Mouse (Mus musculus): ENCODE data around the gene Crat. TPM values are rescaled to one million over a fixed set of nuclear protein-coding genes. Genes with fewer than 3 reads are reported as not detected.
A peak's percentile ranks its signal among the peaks of the same experiment; 100 is the strongest.

Gene Crat
- total and polyA plus RNA-seq, 3 experiments: 16.1 to 44.4 (median 34.2) TPM

DNA sequence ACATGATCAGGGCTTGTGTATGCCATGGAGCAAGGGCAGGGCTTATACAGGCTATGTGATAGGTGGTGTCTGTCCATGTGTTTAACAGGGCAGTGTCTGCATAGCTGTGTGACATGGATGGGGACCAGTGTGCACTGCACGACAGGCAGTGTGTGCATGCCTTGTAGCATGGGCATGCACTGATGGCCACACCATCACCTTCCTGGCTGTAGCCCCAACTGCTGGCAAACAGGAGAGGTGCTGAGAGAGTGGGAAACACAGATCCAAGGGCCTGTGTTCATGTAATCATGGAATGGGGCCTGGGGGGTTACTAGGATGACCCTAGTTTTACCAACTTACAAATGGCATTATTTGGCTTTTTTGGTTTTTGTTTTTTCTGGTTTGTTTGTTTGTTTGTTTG, 11.7 kb downstream of the Crat start:
- H3K36me3 ChIP-seq (replicated peaks): peaks cover 98% of the 10 kb centered on the region
- no peak for ATAC-seq (ENCODE audit: extremely low read depth, insufficient number of reproducible peaks, low FRiP score, poor library complexity, severe bottlenecking)
- H3K4me1 ChIP-seq (ENCODE audit: insufficient read depth, low read depth, low read length): peaks cover 16% of the 10 kb centered on the region
- no peak for DNase-seq (ENCODE audit: low spot score)
- H3K9me3 ChIP-seq (replicated peaks): no peaks in the 10 kb centered on the region
- peak overlapping the region; percentile 1; the same call in 1 of the 2 replicates for H3K4me3 ChIP-seq (ENCODE audit: low read depth, low read length)
- H3K27me3 ChIP-seq (ENCODE audit: insufficient read depth, low read length): no peaks in the 10 kb centered on the region
- no peak for TF ChIP-seq POLR2AphosphoS5 (IDR thresholded peaks at IDR 0.05; ENCODE audit: insufficient replicate concordance, low read depth, low read length)
- no peak for TF ChIP-seq GATA1 (IDR thresholded peaks at IDR 0.05; ENCODE audit: borderline replicate concordance, low read length)
- TF ChIP-seq CTCF (IDR thresholded peaks at IDR 0.05; ENCODE audit: low read depth, low read length): no peak
- TF ChIP-seq TAL1 (conservative IDR thresholded peaks at IDR 0.05; ENCODE audit: low read depth, low read length): no peak
- TF ChIP-seq GATA2 (IDR thresholded peaks at IDR 0.05; ENCODE audit: borderline replicate concordance, low read depth, low read length): no peak

DNA sequence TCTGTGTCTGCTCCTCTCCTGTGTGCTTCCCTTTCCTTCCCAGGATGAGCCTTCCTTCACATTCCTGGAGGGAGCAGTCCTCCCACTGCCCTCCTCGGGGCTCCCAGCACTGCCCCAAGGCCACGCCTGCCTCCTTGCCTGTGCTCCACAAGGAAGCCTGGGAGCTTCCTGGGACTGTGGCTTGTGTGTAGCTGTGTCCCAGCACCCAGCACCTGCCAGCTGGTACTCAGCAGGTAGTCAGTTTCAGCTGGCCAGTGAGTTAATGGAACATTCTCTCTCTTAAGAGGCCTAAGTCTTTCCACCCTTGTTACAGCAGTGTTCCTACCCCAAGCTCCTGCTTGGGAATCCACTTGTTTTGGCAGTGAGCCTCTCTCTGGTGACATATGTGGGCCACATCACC, 12.8 kb downstream of the Crat start:
- ATAC-seq (ENCODE audit: extremely low read depth, insufficient number of reproducible peaks, low FRiP score, poor library complexity, severe bottlenecking) (no peak), DNase-seq (ENCODE audit: low spot score) (no peak)
- TF ChIP-seq CTCF (IDR thresholded peaks at IDR 0.05; ENCODE audit: low read depth, low read length) (no peak), POLR2AphosphoS5 (IDR thresholded peaks at IDR 0.05; ENCODE audit: insufficient replicate concordance, low read depth, low read length) (no peak), TAL1 (conservative IDR thresholded peaks at IDR 0.05; ENCODE audit: low read depth, low read length) (no peak), GATA2 (IDR thresholded peaks at IDR 0.05; ENCODE audit: borderline replicate concordance, low read depth, low read length) (no peak), GATA1 (IDR thresholded peaks at IDR 0.05; ENCODE audit: borderline replicate concordance, low read length) (no peak)
- Histone ChIP-seq H3K27me3 (ENCODE audit: insufficient read depth, low read length) (no peaks in the 10 kb centered on the region), H3K36me3 (replicated peaks) (peaks cover 98% of the 10 kb centered on the region), H3K4me1 (ENCODE audit: insufficient read depth, low read depth, low read length) (peaks cover 25% of the 10 kb centered on the region), H3K4me3 (ENCODE audit: low read depth, low read length) (no peak overlapping the region), H3K9me3 (replicated peaks) (no peaks in the 10 kb centered on the region)

DNA sequence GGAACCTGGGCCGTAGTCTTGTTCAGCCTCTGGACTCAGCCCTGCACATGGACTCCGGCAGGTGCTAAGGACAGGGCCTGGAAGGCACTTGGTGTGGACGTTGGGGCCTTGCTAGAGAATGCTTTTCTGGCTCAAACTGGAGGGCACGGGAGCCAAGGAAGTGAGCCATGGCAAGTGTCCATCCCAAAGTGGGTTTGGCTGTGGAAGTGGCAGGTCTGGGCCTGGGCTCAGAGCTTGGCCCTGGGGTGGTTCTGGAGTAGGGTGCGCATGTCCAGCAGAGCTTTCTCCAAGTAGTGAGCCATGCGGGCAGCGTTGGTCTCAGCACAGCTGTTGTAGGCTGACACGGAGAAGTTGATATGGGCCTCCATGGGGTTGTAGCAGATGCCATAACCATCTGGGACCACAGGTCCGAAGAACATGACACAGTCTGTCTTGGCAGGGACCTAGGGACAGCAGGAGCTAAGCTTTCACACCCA, 13.2 kb downstream of the Crat start:
- TF ChIP-seq POLR2AphosphoS5 (IDR thresholded peaks at IDR 0.05; ENCODE audit: insufficient replicate concordance, low read depth, low read length) (peak; percentile 16; the same call in 1 of the 2 replicates), GATA2 (IDR thresholded peaks at IDR 0.05; ENCODE audit: borderline replicate concordance, low read depth, low read length) (no peak)
- H3K4me1 ChIP-seq (ENCODE audit: insufficient read depth, low read depth, low read length): peaks cover 27% of the 10 kb centered on the region
- DNase-seq (ENCODE audit: low spot score) (no peak), ATAC-seq (ENCODE audit: extremely low read depth, insufficient number of reproducible peaks, low FRiP score, poor library complexity, severe bottlenecking) (no peak)
- no peaks in the 10 kb centered on the region for H3K27me3 ChIP-seq (ENCODE audit: insufficient read depth, low read length)
- no peak overlapping the region for H3K4me3 ChIP-seq (ENCODE audit: low read depth, low read length)
- no peaks in the 10 kb centered on the region for H3K9me3 ChIP-seq (replicated peaks)
- H3K36me3 ChIP-seq (replicated peaks): peaks cover 98% of the 10 kb centered on the region

DNA sequence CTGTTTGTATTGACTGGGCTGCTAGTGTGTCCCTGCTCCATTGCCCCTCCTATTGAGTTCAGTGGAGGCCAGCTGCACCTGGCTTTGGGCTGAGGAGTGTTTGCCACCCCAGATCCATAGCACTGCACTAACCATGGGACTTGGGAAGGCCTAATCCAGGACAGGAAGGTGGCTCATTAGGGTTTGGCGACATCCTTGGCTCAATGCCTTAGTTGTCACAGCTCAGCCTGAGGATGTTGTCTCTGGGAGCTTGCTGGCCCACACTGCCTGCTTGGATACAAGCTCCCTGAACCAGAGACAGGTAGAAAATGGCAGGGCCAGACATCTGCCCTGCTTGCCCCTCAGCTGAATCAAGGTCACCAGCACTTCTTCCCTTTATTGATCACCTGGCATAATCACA, 14.0 kb downstream of the Crat start:
- ATAC-seq (ENCODE audit: extremely low read depth, insufficient number of reproducible peaks, low FRiP score, poor library complexity, severe bottlenecking) (no peak), DNase-seq (ENCODE audit: low spot score) (no peak)
- TF ChIP-seq GATA2 (IDR thresholded peaks at IDR 0.05; ENCODE audit: borderline replicate concordance, low read depth, low read length): no peak
- Histone ChIP-seq H3K36me3 (replicated peaks) (peaks cover 98% of the 10 kb centered on the region), H3K27me3 (ENCODE audit: insufficient read depth, low read length) (no peaks in the 10 kb centered on the region), H3K4me3 (ENCODE audit: low read depth, low read length) (no peak overlapping the region), H3K9me3 (replicated peaks) (no peaks in the 10 kb centered on the region), H3K4me1 (ENCODE audit: insufficient read depth, low read depth, low read length) (peaks cover 34% of the 10 kb centered on the region)

- Histone ChIP-seq H3K4me1 (ENCODE audit: insufficient read depth, low read depth, low read length) (peaks cover 55% of the 10 kb centered on the region), H3K9me3 (replicated peaks) (no peaks in the 10 kb centered on the region), H3K4me3 (ENCODE audit: low read depth, low read length) (no peak overlapping the region), H3K27me3 (ENCODE audit: insufficient read depth, low read length) (no peaks in the 10 kb centered on the region), H3K36me3 (replicated peaks) (peaks cover 98% of the 10 kb centered on the region)
- ATAC-seq (ENCODE audit: extremely low read depth, insufficient number of reproducible peaks, low FRiP score, poor library complexity, severe bottlenecking) (no peak), DNase-seq (ENCODE audit: low spot score) (no peak)
- TF ChIP-seq GATA1 (IDR thresholded peaks at IDR 0.05; ENCODE audit: borderline replicate concordance, low read length) (no peak), GATA2 (IDR thresholded peaks at IDR 0.05; ENCODE audit: borderline replicate concordance, low read depth, low read length) (no peak), POLR2AphosphoS5 (IDR thresholded peaks at IDR 0.05; ENCODE audit: insufficient replicate concordance, low read depth, low read length) (no peak), TAL1 (conservative IDR thresholded peaks at IDR 0.05; ENCODE audit: low read depth, low read length) (no peak), CTCF (IDR thresholded peaks at IDR 0.05; ENCODE audit: low read depth, low read length) (no peak)
Observed at GRCm38 (mm10) chr2:30399191-30400171, 16.1 kb downstream of the Crat start.

- no peak for TF ChIP-seq GATA1 (IDR thresholded peaks at IDR 0.05; ENCODE audit: borderline replicate concordance, low read length)
- no peak for TF ChIP-seq TAL1 (conservative IDR thresholded peaks at IDR 0.05; ENCODE audit: low read depth, low read length)
- no peak for TF ChIP-seq POLR2AphosphoS5 (IDR thresholded peaks at IDR 0.05; ENCODE audit: insufficient replicate concordance, low read depth, low read length)
- TF ChIP-seq CTCF (IDR thresholded peaks at IDR 0.05; ENCODE audit: low read depth, low read length): no peak
- TF ChIP-seq GATA2 (IDR thresholded peaks at IDR 0.05; ENCODE audit: borderline replicate concordance, low read depth, low read length): no peak
- DNase-seq (ENCODE audit: low spot score) (no peak), ATAC-seq (ENCODE audit: extremely low read depth, insufficient number of reproducible peaks, low FRiP score, poor library complexity, severe bottlenecking) (no peak)
- peaks cover 100% of the 10 kb centered on the region for H3K36me3 ChIP-seq (replicated peaks)
- no peak overlapping the region for H3K4me3 ChIP-seq (ENCODE audit: low read depth, low read length)
- H3K27me3 ChIP-seq (ENCODE audit: insufficient read depth, low read length): no peaks in the 10 kb centered on the region
- peaks cover 69% of the 10 kb centered on the region for H3K4me1 ChIP-seq (ENCODE audit: insufficient read depth, low read depth, low read length)
- H3K9me3 ChIP-seq (replicated peaks): no peaks in the 10 kb centered on the region
Observed at GRCm38 (mm10) chr2:30397986-30398512, 17.6 kb downstream of the Crat start.
